Mouse (Mus musculus) myocyte (in vitro differentiated cells): ENCODE measurements at regions not wholly inside any gene's neighbourhood (a gene's known extent, or its start where the extent isn't known, plus 50 kb on each side); places are given as distances from the start of the nearest gene placed in this dataset.
A peak's percentile ranks its signal among the peaks of the same experiment; 100 is the strongest.

Experiments used
- H3K27me3 ChIP-seq: one replicate; pipeline ENCODE4 v1.6.1; 2011; ENCODE audit not compliant: control insufficient read depth, insufficient read depth, insufficient read length
- H3K36me3 ChIP-seq: one replicate; pipeline ENCODE4 v1.6.1; 2011; ENCODE audit not compliant: control insufficient read depth, insufficient read depth
- H3K4me2 ChIP-seq: one replicate; pipeline ENCODE4 v1.6.1; 2011; ENCODE audit warnings: low read depth, control low read depth
- H3K4me3 ChIP-seq: one replicate; pipeline ENCODE4 v1.5.1; 2011; ENCODE audit warnings: mild to moderate bottlenecking, control low read depth, moderate library complexity
- H3K79me2 ChIP-seq: one replicate; pipeline ENCODE4 v1.6.1; 2011; ENCODE audit not compliant: control insufficient read depth, insufficient read depth
- H3ac ChIP-seq: one replicate; pipeline ENCODE4 v1.6.1; 2011; ENCODE audit not compliant: control insufficient read depth, insufficient read length
- CEBPB ChIP-seq: IDR thresholded peaks from 2 replicates; pipeline ENCODE4 v1.6.1; 2011; ENCODE audit warnings: mild to moderate bottlenecking, moderate library complexity; ENCODE audit not compliant: poor library complexity, insufficient read depth, severe bottlenecking
- E2F4 ChIP-seq: IDR thresholded peaks from one replicate; pipeline ENCODE4 v1.6.1; 2011; ENCODE audit warnings: mild to moderate bottlenecking, control low read depth, moderate library complexity; ENCODE audit not compliant: insufficient read depth
- MAX ChIP-seq: IDR thresholded peaks from one replicate; pipeline ENCODE4 v1.6.1; 2011; ENCODE audit warnings: low read depth, mild to moderate bottlenecking, control low read depth
- MYOD1 ChIP-seq, 3 experiments: IDR thresholded peaks; one replicate each; pipeline ENCODE4 v1.6.1; 2011; ENCODE audit warnings: control low read depth in 2 of 3, low read depth in 2 of 3, mild to moderate bottlenecking in 2 of 3, moderate library complexity in 1 of 3; ENCODE audit not compliant: insufficient read length in 2 of 3, control insufficient read depth in 1 of 3
- MYOG ChIP-seq, 3 experiments: IDR thresholded peaks; one replicate each; pipeline ENCODE4 v1.6.1; 2011; ENCODE audit warnings: control low read depth in 2 of 3, low read depth in 2 of 3, mild to moderate bottlenecking in 2 of 3; ENCODE audit not compliant: insufficient read length in 2 of 3, control insufficient read depth in 1 of 3, insufficient read depth in 1 of 3
- POLR2A ChIP-seq: IDR thresholded peaks from one replicate; pipeline ENCODE4 v1.6.1; 2011; ENCODE audit warnings: low read depth, mild to moderate bottlenecking, control low read depth, moderate library complexity; ENCODE audit not compliant: insufficient read length
- POLR2AphosphoS2 ChIP-seq: IDR thresholded peaks from one replicate; pipeline ENCODE4 v1.6.1; 2011; ENCODE audit warnings: low read depth, control low read depth; ENCODE audit not compliant: insufficient read length
- REST ChIP-seq: IDR thresholded peaks from one replicate; pipeline ENCODE4 v1.6.1; 2011; ENCODE audit warnings: mild to moderate bottlenecking, control low read depth, moderate library complexity; ENCODE audit not compliant: insufficient read depth, insufficient read length
- SRF ChIP-seq: IDR thresholded peaks from one replicate; pipeline ENCODE4 v1.6.1; 2011; ENCODE audit warnings: low read depth; ENCODE audit not compliant: control insufficient read depth, insufficient read length
- TCF12 ChIP-seq: IDR thresholded peaks from one replicate; pipeline ENCODE4 v1.6.1; 2011; ENCODE audit warnings: mild to moderate bottlenecking, control low read depth; ENCODE audit not compliant: poor library complexity, insufficient read depth, severe bottlenecking
- TCF3 ChIP-seq: IDR thresholded peaks from one replicate; pipeline ENCODE4 v1.6.1; 2011; ENCODE audit warnings: low read depth, control low read depth; ENCODE audit not compliant: insufficient read length
- USF1 ChIP-seq: IDR thresholded peaks from one replicate; pipeline ENCODE4 v1.6.1; 2011; ENCODE audit warnings: low read depth, mild to moderate bottlenecking, control low read depth, moderate library complexity

DNA sequence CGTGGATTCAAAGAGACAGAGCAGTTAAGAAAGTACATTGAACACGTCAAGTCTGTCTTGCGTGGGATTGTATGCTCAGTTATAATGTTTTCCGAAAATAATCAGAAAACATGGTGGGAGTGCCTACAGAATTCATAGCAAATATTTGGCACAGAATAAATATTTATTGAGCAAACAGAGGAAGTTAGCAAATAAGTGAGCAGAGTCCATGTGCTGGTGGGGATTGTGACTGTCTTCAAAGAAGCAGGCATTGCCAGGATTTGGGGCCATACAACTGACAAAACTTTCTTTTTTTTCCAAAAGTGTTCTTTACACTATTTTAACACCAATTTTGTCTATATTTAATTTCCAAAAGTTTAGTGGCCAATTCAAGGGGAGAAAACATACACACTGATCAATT is 1729.8 kb downstream of the AI429214 start:
- no peak overlapping the region for H3K4me3 ChIP-seq
- no peaks in the 10 kb centered on the region for H3K27me3 ChIP-seq
- H3K4me2 ChIP-seq = no peak overlapping the region
- no peaks in the 10 kb centered on the region for H3K79me2 ChIP-seq
- H3ac ChIP-seq = no peak overlapping the region
- TF ChIP-seq CEBPB = no peak
- no peak for TF ChIP-seq TCF3
- TF ChIP-seq E2F4 = no peak
- no peak for TF ChIP-seq MYOD1 (IDR thresholded peaks at IDR 0.05; ENCODE audit: control insufficient read depth in 1 of 3, insufficient read length in 2 of 3, low read depth in 2 of 3)
- TF ChIP-seq MYOG (IDR thresholded peaks at IDR 0.05; ENCODE audit: control insufficient read depth in 1 of 3, insufficient read depth in 1 of 3, insufficient read length in 2 of 3, low read depth in 2 of 3) = no peak
- no peak for TF ChIP-seq POLR2A
- TF ChIP-seq MAX = no peak
- TF ChIP-seq USF1 = no peak
- no peak for TF ChIP-seq POLR2AphosphoS2
- no peak for TF ChIP-seq SRF
- H3K36me3 ChIP-seq = no peaks in the 10 kb centered on the region

DNA sequence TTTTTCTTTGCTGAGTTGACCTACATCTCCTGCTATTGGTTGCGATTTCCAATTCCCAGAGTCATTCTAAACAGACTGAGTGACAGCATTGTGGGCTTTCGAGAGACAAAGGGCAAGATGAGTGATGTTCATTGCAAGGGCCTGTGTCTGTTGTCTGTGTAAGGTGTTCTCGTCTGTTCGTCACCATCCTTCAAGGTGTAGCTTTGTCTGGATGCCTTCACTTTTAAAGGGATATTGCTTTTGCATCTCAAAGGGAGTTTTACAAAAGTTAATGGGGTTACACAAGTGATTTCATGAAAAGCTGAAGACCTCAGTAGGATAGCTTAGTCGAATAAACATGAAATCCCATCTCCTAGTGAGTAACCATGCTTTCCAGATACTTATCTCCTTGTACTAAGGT is 1731.9 kb downstream of the AI429214 start:
- Histone ChIP-seq H3K4me3 (no peak overlapping the region), H3K27me3 (no peaks in the 10 kb centered on the region)
- TF ChIP-seq E2F4 = no peak
- TF ChIP-seq REST = no peak
- no peak for TF ChIP-seq SRF

DNA sequence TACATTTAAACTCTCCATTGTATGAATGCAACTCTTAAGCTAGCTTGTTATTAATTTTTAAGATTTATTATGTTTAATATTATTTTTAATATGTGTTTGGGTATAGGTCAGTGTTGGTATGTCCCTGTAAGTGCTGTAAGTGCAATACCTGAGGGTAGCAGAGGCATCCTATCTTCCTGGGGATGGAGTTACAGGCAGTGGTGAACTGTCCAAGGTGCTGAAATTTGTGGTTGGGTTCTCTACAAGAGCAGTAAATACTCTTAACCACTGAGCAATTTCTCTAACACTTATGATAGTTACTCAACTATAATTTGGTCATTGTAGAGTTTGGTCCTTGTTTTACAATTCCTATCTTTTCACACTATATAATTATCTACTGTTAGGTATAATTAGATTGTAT is 1753.7 kb downstream of the AI429214 start:
- H3K79me2 ChIP-seq = no peaks in the 10 kb centered on the region
- H3K36me3 ChIP-seq = no peaks in the 10 kb centered on the region
- no peaks in the 10 kb centered on the region for H3K27me3 ChIP-seq
- TF ChIP-seq E2F4 (no peak), REST (peak; percentile 60), TCF3 (no peak)
- H3K4me3 ChIP-seq = no peak overlapping the region
- no peak overlapping the region for H3K4me2 ChIP-seq
- no peak overlapping the region for H3ac ChIP-seq

More for the DNA sequence above, 1731.9 kb downstream of the AI429214 start:
- no peak overlapping the region for H3K4me2 ChIP-seq
- no peaks in the 10 kb centered on the region for H3K79me2 ChIP-seq
- no peaks in the 10 kb centered on the region for H3K36me3 ChIP-seq
- no peak overlapping the region for H3ac ChIP-seq

DNA sequence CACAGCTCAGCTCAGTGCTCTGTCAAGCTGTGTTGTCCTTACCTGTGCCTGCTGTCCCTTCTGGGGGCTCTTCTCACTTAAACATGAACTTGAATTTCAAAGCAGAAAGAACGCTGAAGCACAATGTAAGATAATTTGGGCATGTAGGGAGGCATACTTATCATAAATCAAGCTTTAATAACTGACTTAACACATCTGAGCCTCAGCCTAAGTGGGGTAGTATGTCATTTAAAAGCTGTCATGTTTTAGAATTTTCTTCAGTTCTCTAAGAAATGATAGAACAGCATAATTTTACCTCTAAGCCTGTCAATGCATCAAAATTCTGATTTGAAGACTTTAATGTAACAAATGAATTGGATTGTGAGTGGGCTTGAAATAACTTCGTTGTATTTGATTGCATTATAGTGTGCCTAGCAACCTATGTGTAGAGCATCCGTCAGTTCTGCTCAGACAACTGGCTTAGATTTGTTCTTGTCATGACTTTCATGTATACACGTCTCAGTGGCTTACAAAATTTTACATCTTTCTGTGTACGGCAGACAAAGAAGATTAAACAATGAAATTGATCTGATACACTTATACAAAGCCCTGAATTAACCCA is 1773.3 kb downstream of the AI429214 start:
- Histone ChIP-seq H3K36me3 (no peaks in the 10 kb centered on the region), H3K79me2 (no peaks in the 10 kb centered on the region), H3K4me2 (no peak overlapping the region), H3K4me3 (no peak overlapping the region), H3ac (no peak overlapping the region), H3K27me3 (no peaks in the 10 kb centered on the region)
- no peak for TF ChIP-seq MYOD1 (IDR thresholded peaks at IDR 0.05; ENCODE audit: control insufficient read depth in 1 of 3, insufficient read length in 2 of 3, low read depth in 2 of 3)
- no peak for TF ChIP-seq USF1
- no peak for TF ChIP-seq E2F4

- H3K36me3 ChIP-seq = no peaks in the 10 kb centered on the region
- no peak overlapping the region for H3ac ChIP-seq
- no peaks in the 10 kb centered on the region for H3K27me3 ChIP-seq
- no peaks in the 10 kb centered on the region for H3K79me2 ChIP-seq
- H3K4me2 ChIP-seq = no peak overlapping the region
- no peak overlapping the region for H3K4me3 ChIP-seq
- no peak for TF ChIP-seq USF1
Observed at GRCm38 (mm10) chr8:38812482-38812881, 1819.1 kb downstream of the AI429214 start.

- H3K27me3 ChIP-seq = no peaks in the 10 kb centered on the region
- no peaks in the 10 kb centered on the region for H3K36me3 ChIP-seq
- H3K79me2 ChIP-seq = no peaks in the 10 kb centered on the region
- H3ac ChIP-seq = no peak overlapping the region
- H3K4me3 ChIP-seq = no peak overlapping the region
- TF ChIP-seq REST = no peak
- no peak overlapping the region for H3K4me2 ChIP-seq
Observed at GRCm38 (mm10) chr8:38818163-38818562, 1824.8 kb downstream of the AI429214 start.

GRCm38 (mm10) chr8:38861436-38861835 is 1813.4 kb upstream of the Adam24 start:
- no peak overlapping the region for H3K4me3 ChIP-seq
- no peaks in the 10 kb centered on the region for H3K79me2 ChIP-seq
- no peak for TF ChIP-seq MYOG (IDR thresholded peaks at IDR 0.05; ENCODE audit: control insufficient read depth in 1 of 3, insufficient read depth in 1 of 3, insufficient read length in 2 of 3, low read depth in 2 of 3)
- TF ChIP-seq TCF12 = no peak
- TF ChIP-seq MYOD1 (IDR thresholded peaks at IDR 0.05; ENCODE audit: control insufficient read depth in 1 of 3, insufficient read length in 2 of 3, low read depth in 2 of 3) = no peak
- TF ChIP-seq CEBPB = no peak
- no peak for TF ChIP-seq REST
- no peak for TF ChIP-seq E2F4
- TF ChIP-seq POLR2AphosphoS2 = no peak
- H3K4me2 ChIP-seq = no peak overlapping the region
- no peaks in the 10 kb centered on the region for H3K27me3 ChIP-seq
- no peak overlapping the region for H3ac ChIP-seq
- H3K36me3 ChIP-seq = no peaks in the 10 kb centered on the region
